Mouse (Mus musculus) erythroblast, embryonic 14.5 days (primary cell): ENCODE results near the gene Rab12.

Source experiments
- GATA1 ChIP-seq: IDR thresholded peaks from 2 replicates; pipeline ENCODE4 v1.6.1; 2012; ENCODE audit warnings: low read length, inconsistent platforms, mixed read lengths
- TAL1 ChIP-seq: IDR thresholded peaks from 3 replicates; pipeline ENCODE4 v1.6.1; 2012; ENCODE audit warnings: low read length, inconsistent platforms, mixed read lengths

GRCm38 (mm10) chr17:66512202-66512956 is 7.2 kb downstream of the Rab12 start:
- TF ChIP-seq TAL1 (no peak), GATA1 (no peak)
